Mouse (Mus musculus): ENCODE measurements around the gene Dennd2c. TPM values are rescaled to one million over a fixed set of nuclear protein-coding genes. Genes with fewer than 3 reads are reported as not detected.

The Dennd2c gene
- total and polyA plus RNA-seq, 2 experiments from 2014 or later: 0.63 to 1.7 TPM

DNA sequence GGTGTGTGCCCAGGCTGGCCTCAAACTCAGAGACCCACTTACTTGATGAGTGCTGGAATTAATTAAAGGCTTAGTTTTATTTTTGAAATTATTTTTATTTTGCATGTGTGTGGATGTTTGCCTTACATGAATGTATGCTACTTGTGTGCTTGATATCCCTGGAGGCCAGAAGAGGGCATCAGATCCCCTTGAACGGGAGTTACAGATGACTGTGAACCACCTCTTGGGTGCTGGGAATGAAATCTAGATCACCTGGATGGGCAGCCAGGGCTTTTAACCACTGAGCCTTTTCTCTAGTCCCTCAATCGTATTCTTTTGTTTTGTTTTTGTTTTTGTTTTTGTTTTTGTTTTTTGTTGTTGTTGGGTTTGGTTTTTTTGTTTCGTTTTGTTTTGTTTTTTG lies 23.7 kb downstream of the Dennd2c start:
- no peak overlapping the region for H3K27ac ChIP-seq (ENCODE audit: low read depth, low read length)
- H3K4me2 ChIP-seq (ENCODE audit: low read depth, low read length, poor library complexity, severe bottlenecking): no peak overlapping the region
- TF ChIP-seq CTCF (IDR thresholded peaks at IDR 0.05): no peak
- no peak for ATAC-seq (ENCODE audit: low FRiP score)
- H3K9ac ChIP-seq (replicated peaks; ENCODE audit: low read length, poor library complexity, severe bottlenecking): no peak overlapping the region
- DNase-seq (ENCODE audit: low spot score): no peak
- no peaks in the 10 kb centered on the region for H3K9me3 ChIP-seq (ENCODE audit: low read length)
- H3K27me3 ChIP-seq (ENCODE audit: insufficient read depth, low read length): no peaks in the 10 kb centered on the region
- H3K36me3 ChIP-seq (ENCODE audit: insufficient read depth, low read length): no peaks in the 10 kb centered on the region
- WGBS: 94% methylated on average over 3 of the region's 3 CpGs
- no peak overlapping the region for H3K4me3 ChIP-seq (ENCODE audit: low read depth, low read length)
- no peaks in the 10 kb centered on the region for H3K4me1 ChIP-seq (ENCODE audit: insufficient read depth, low read length)

GRCm38 (mm10) chr3:103127177-103127576 lies 24.8 kb downstream of the Dennd2c start:
- ATAC-seq (ENCODE audit: low FRiP score) (no peak), DNase-seq (ENCODE audit: low spot score) (no peak)
- no peaks in the 10 kb centered on the region for H3K4me1 ChIP-seq (ENCODE audit: insufficient read depth, low read length)
- H3K27me3 ChIP-seq (ENCODE audit: insufficient read depth, low read length): no peaks in the 10 kb centered on the region
- no peak for TF ChIP-seq CTCF (IDR thresholded peaks at IDR 0.05)
- H3K9me3 ChIP-seq (ENCODE audit: low read length): no peaks in the 10 kb centered on the region
- no peak overlapping the region for H3K4me3 ChIP-seq (ENCODE audit: low read depth, low read length)
- 21% methylated on average over 2 of the region's 2 CpGs for WGBS
- no peaks in the 10 kb centered on the region for H3K36me3 ChIP-seq (ENCODE audit: insufficient read depth, low read length)
- no peak overlapping the region for H3K9ac ChIP-seq (replicated peaks; ENCODE audit: low read length, poor library complexity, severe bottlenecking)
- H3K27ac ChIP-seq (ENCODE audit: low read depth, low read length): no peak overlapping the region
- H3K4me2 ChIP-seq (ENCODE audit: low read depth, low read length, poor library complexity, severe bottlenecking): no peak overlapping the region

DNA sequence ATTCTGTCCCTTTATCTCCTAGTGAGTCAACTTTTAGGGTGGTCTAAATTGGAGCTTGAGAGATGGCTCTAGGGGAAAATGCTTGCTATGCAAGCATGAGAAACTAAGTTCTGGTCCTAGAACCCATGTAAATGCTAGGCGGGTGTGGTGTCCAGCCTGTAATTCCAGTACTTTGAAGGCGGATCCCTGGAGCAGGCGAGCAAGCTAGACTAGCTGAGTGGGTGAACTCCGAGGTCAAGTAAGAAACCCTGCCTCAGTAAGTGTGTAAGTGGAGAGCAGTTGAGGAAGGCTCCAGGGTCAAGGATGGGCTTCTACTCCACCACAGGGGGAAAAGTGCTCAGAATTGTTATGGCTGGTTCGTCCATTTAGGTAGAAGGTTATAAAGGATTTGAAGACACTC lies 25.3 kb downstream of the Dennd2c start:
- no peak for ATAC-seq (ENCODE audit: low FRiP score)
- WGBS: 86% methylated on average over 5 of the region's 5 CpGs

DNA sequence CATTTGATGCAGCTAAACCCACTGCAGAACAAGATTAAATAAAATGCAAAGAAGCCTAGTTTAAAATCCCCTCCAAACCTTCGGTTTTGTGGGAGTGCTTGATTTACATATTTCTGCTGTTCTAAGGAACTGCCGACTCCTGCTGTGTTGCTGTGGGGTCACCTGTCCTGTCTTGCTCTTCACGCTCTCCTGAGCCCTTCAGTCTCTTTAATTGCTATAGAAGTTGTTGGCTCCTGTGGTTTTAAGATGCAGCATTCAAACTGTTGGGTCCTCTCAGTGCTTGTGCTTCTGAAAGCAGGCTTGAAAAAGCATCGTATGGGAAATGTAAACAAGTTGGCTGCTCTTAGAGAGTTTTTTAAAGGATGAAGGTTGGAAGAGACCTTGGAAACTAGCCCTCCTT lies 25.8 kb downstream of the Dennd2c start:
- Histone ChIP-seq H3K9ac (replicated peaks; ENCODE audit: low read length, poor library complexity, severe bottlenecking) (no peak overlapping the region), H3K27me3 (ENCODE audit: insufficient read depth, low read length) (no peaks in the 10 kb centered on the region), H3K4me1 (ENCODE audit: insufficient read depth, low read length) (no peaks in the 10 kb centered on the region), H3K9me3 (ENCODE audit: low read length) (no peaks in the 10 kb centered on the region), H3K27ac (ENCODE audit: low read depth, low read length) (no peak overlapping the region), H3K36me3 (ENCODE audit: insufficient read depth, low read length) (no peaks in the 10 kb centered on the region), H3K4me2 (ENCODE audit: low read depth, low read length, poor library complexity, severe bottlenecking) (no peak overlapping the region), H3K4me3 (ENCODE audit: low read depth, low read length) (no peak overlapping the region)
- ATAC-seq (ENCODE audit: low FRiP score) (no peak), DNase-seq (ENCODE audit: low spot score) (no peak)
- no peak for TF ChIP-seq CTCF (IDR thresholded peaks at IDR 0.05)
- 33% methylated on average over 4 of the region's 4 CpGs for WGBS

More for the DNA sequence above, 25.3 kb downstream of the Dennd2c start:
- Histone ChIP-seq H3K9me3 (ENCODE audit: low read length) (no peaks in the 10 kb centered on the region), H3K27ac (ENCODE audit: low read depth, low read length) (no peak overlapping the region), H3K4me2 (ENCODE audit: low read depth, low read length, poor library complexity, severe bottlenecking) (no peak overlapping the region), H3K27me3 (ENCODE audit: insufficient read depth, low read length) (no peaks in the 10 kb centered on the region), H3K36me3 (ENCODE audit: insufficient read depth, low read length) (no peaks in the 10 kb centered on the region), H3K4me1 (ENCODE audit: insufficient read depth, low read length) (no peaks in the 10 kb centered on the region), H3K9ac (replicated peaks; ENCODE audit: low read length, poor library complexity, severe bottlenecking) (no peak overlapping the region), H3K4me3 (ENCODE audit: low read depth, low read length) (no peak overlapping the region)
- DNase-seq (ENCODE audit: low spot score): no peak
- no peak for TF ChIP-seq CTCF (IDR thresholded peaks at IDR 0.05)

GRCm38 (mm10) chr3:103129367-103130159 lies 27.2 kb downstream of the Dennd2c start:
- no peaks in the 10 kb centered on the region for H3K4me1 ChIP-seq (ENCODE audit: insufficient read depth, low read length)
- H3K27me3 ChIP-seq (ENCODE audit: insufficient read depth, low read length): no peaks in the 10 kb centered on the region
- no peaks in the 10 kb centered on the region for H3K9me3 ChIP-seq (ENCODE audit: low read length)
- no peaks in the 10 kb centered on the region for H3K36me3 ChIP-seq (ENCODE audit: insufficient read depth, low read length)
- DNase-seq (ENCODE audit: low spot score): no peak
- no peak for TF ChIP-seq CTCF (IDR thresholded peaks at IDR 0.05)
- no peak overlapping the region for H3K4me2 ChIP-seq (ENCODE audit: low read depth, low read length, poor library complexity, severe bottlenecking)
- no peak overlapping the region for H3K27ac ChIP-seq (ENCODE audit: low read depth, low read length)
- 83% methylated on average over 8 of the region's 8 CpGs for WGBS
- H3K9ac ChIP-seq (replicated peaks; ENCODE audit: low read length, poor library complexity, severe bottlenecking): no peak overlapping the region
- H3K4me3 ChIP-seq (ENCODE audit: low read depth, low read length): no peak overlapping the region
- no peak for ATAC-seq (ENCODE audit: low FRiP score)

GRCm38 (mm10) chr3:103130236-103130751 lies 27.9 kb downstream of the Dennd2c start:
- no peak overlapping the region for H3K9ac ChIP-seq (replicated peaks; ENCODE audit: low read length, poor library complexity, severe bottlenecking)
- H3K27ac ChIP-seq (ENCODE audit: low read depth, low read length): no peak overlapping the region; the same call in 1 of the 2 replicates
- 56% methylated on average over 6 of the region's 6 CpGs for WGBS
- H3K4me1 ChIP-seq (ENCODE audit: insufficient read depth, low read length): no peaks in the 10 kb centered on the region
- no peaks in the 10 kb centered on the region for H3K27me3 ChIP-seq (ENCODE audit: insufficient read depth, low read length)
- H3K9me3 ChIP-seq (ENCODE audit: low read length): no peaks in the 10 kb centered on the region
- DNase-seq (ENCODE audit: low spot score): peak; percentile 53
- no peaks in the 10 kb centered on the region for H3K36me3 ChIP-seq (ENCODE audit: insufficient read depth, low read length)
- TF ChIP-seq CTCF (IDR thresholded peaks at IDR 0.05): no peak
- H3K4me3 ChIP-seq (ENCODE audit: low read depth, low read length): no peak overlapping the region
- ATAC-seq (ENCODE audit: low FRiP score): peak; percentile 71; the same call in 1 of the 2 replicates
- peak overlapping the region; percentile 7; the same call in 1 of the 2 replicates for H3K4me2 ChIP-seq (ENCODE audit: low read depth, low read length, poor library complexity, severe bottlenecking)

All from midbrain, postnatal 0 days (tissue).